Mouse (Mus musculus): Measurements from ENCODE around the gene Atf2. TPM values are rescaled to one million over a fixed set of nuclear protein-coding genes. Genes with fewer than 3 reads are reported as not detected.
"Not testable (repeated sequence)": the region's sequence is repeated elsewhere in the genome, so short reads cannot be mapped to it uniquely, and the experiment has no call there.

Atf2 gene
- total RNA-seq, 2 experiments from 2014 or later, result 146 to 151 TPM

- intact Hi-C loops (cut with DNase I), result no loop called here
- no peak for DNase-seq (ENCODE audit: extremely low spot score in 1 of 2, low spot score in 2 of 2)
Measured at GRCm38 (mm10) chr2:73893473-73894270, 1.2 kb upstream of the Atf2 start.

DNA sequence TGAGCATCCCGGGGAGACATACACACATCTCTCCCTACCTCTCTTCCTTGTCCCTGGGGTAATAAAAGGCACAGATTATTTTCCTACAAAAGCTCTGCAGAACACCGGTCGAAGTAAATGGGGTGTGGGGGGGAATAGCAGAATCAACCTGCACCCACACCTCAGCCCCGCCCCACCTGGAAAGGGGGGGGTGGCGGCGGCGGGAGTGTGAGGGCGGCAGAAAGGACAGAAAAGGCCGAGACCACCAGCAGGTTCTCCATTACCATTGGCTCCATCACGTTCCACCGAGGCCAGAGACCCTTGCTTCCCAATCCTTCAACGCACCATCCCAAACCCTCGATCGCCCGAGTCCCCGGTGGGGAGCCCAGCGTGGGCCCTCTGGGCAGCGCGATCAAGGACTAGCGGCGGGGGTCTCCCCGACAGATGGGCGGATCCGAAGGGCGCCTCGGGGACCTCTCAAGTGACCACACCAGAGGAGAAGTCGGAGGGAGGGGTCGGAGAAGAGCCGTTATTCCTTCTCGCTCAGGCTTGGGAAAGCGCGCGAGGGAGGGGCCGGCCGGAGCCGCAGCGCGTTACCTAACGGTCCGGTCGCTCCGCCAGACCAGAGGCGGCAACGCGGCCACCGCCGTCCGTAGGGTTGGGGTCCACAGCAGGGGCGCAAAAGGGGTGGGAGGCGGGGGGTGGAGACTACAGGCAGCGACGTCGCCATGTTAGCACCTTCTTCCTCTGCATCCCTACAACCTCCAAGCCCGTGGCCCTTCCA, 557 bp downstream of the Atf2 start:
- DNase-seq (ENCODE audit: extremely low spot score in 1 of 2, low spot score in 2 of 2), result peak in 1 of 2 experiments; percentile 71

GRCm38 (mm10) chr2:73885997-73886396, 6.4 kb downstream of the Atf2 start:
- no peak for DNase-seq (ENCODE audit: extremely low spot score in 1 of 2, low spot score in 2 of 2)
- intact Hi-C loops (cut with DNase I), result no loop called here

More for the DNA sequence above, 557 bp downstream of the Atf2 start:
- intact Hi-C loops (cut with DNase I), result no loop called here

- no peak for DNase-seq (ENCODE audit: extremely low spot score in 1 of 2, low spot score in 2 of 2)
- intact Hi-C loops (cut with DNase I), result no loop called here
Measured at GRCm38 (mm10) chr2:73877891-73878290, 14.5 kb downstream of the Atf2 start.

DNA sequence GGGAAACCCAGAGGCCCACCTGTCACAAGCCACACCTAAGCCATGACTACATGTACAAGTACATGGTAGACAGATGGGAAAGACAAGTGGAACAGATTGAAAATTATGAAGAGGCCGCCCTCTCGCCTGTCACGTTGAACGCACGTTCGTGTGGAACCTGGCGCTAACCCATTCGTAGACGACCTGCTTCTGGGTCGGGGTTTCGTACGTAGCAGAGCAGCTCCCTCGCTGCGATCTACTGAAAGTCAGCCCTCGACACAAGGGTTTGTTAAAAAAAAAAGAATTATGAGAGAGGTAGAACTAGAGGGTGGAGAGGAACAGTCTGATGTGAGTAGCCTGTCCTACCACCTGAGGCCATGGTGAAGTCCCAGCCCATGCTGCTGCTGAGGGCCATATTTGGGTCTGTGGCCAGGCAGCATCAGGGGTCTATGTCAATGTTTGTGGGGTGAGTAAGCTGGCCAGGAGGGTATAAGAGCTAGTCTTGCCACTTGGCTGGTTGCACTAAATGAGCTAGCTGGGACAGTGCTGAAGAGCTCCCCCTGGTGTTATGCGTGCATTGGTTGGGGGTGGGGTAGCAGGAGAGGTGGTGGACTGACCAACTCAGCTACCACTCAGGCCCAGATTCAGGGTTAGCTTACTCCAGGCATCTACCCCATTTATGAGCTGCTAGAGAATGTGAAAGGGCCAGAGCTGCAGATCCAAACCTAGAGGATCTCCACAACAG, 24.5 kb downstream of the Atf2 start:
- peak; percentile 18 to 50 for DNase-seq (ENCODE audit: extremely low spot score in 1 of 2, low spot score in 2 of 2)
- intact Hi-C loops (cut with DNase I), result no loop called here

DNA sequence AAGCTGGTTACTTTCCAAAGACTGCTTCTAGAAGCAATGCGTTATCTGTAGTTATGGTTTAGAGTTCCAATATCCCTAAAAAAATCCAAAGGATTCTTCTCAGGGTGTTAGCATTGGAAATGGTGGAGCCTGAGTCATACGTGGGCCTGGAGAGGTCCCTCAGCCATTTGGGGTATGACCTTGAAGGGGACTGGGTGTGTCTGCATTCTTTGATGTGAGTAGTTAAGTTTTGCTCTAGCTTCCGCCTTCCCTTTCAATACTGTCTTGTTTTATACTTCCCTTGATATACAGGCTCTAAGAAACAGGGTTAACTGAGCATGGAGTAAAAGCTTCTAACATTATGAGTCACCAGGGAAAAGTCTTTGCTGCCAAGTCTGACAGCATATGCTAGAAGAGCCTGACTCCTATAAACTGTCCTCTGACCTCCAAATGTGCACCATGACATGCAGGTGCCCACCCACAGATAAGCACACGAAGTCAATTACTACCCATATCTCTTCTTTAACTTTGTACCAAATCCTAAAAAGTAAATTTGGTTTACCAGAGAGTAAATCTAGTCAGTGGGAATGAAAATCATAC, 32.3 kb downstream of the Atf2 start:
- intact Hi-C loops (cut with DNase I), result no loop called here
- no peak for DNase-seq (ENCODE audit: extremely low spot score in 1 of 2, low spot score in 2 of 2)

DNA sequence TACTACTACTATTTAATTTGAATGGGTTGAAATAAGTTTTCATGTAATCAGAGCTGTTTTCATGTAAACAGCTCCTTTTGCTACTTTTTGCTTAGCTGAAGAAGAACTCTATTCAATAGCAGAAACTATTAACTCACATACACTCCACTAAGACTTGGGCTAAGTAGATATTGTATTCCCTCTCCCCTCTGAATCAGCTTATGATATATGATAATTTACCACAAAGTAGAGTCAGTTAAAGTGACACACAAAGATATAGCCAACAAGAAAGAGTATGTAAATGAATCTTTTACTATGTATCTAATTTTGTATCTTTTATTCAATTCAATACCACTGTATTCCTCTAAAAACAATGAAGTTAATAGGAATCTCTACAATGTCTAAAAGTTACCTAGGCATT, 35.1 kb downstream of the Atf2 start:
- DNase-seq (ENCODE audit: extremely low spot score in 1 of 2, low spot score in 2 of 2), result no peak
- intact Hi-C loops (cut with DNase I), result no loop called here

DNA sequence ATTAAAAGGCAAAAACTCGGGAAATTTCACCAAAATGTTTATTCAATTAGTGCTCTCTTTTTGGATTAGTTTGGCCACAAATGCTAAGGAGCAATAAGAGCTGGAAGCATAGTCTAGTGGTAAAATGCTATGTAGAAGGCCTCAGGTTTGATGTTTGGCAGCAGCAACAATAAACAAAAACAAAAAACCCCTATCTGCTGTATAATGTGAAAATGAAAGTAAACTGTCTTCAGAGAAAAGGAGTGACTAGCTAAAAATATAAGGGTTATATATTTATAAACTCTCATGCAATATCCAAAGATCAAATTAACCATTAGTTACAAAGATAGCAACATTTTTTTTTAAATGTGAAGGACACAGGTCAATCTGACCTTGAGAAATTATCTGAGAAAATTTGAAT, 36.2 kb downstream of the Atf2 start:
- DNase-seq (ENCODE audit: extremely low spot score in 1 of 2, low spot score in 2 of 2), result no peak
- intact Hi-C loops (cut with DNase I), result no loop called here

- DNase-seq (ENCODE audit: extremely low spot score in 1 of 2, low spot score in 2 of 2), result no peak
- intact Hi-C loops (cut with DNase I), result no loop called here
Measured at GRCm38 (mm10) chr2:73834406-73835015, 57.9 kb downstream of the Atf2 start.

GRCm38 (mm10) chr2:73833284-73833683, 59.2 kb downstream of the Atf2 start:
- no peak for DNase-seq (ENCODE audit: extremely low spot score in 1 of 2, low spot score in 2 of 2)
- intact Hi-C loops (cut with DNase I), result no loop called here

GRCm38 (mm10) chr2:73818742-73819141, 73.7 kb downstream of the Atf2 start:
- no peak for DNase-seq (ENCODE audit: extremely low spot score in 1 of 2, low spot score in 2 of 2)
- intact Hi-C loops (cut with DNase I), result no loop called here

- no peak for DNase-seq (ENCODE audit: extremely low spot score in 1 of 2, low spot score in 2 of 2)
Measured at GRCm38 (mm10) chr2:73807609-73808008, 84.8 kb downstream of the Atf2 start.

GRCm38 (mm10) chr2:73800127-73800526, 92.3 kb downstream of the Atf2 start:
- DNase-seq (ENCODE audit: extremely low spot score in 1 of 2, low spot score in 2 of 2); intact Hi-C loops (cut with DNase I): not testable (repeated sequence)

More at GRCm38 (mm10) chr2:73807609-73808008, 84.8 kb downstream of the Atf2 start:
- intact Hi-C loops (cut with DNase I), result no loop called here

GRCm38 (mm10) chr2:73798786-73799185, 93.7 kb downstream of the Atf2 start:
- intact Hi-C loops (cut with DNase I), result no loop called here
- no peak for DNase-seq (ENCODE audit: extremely low spot score in 1 of 2, low spot score in 2 of 2)

GRCm38 (mm10) chr2:73798136-73798535, 94.3 kb downstream of the Atf2 start:
- intact Hi-C loops (cut with DNase I), result no loop called here
- no peak for DNase-seq (ENCODE audit: extremely low spot score in 1 of 2, low spot score in 2 of 2)

DNA sequence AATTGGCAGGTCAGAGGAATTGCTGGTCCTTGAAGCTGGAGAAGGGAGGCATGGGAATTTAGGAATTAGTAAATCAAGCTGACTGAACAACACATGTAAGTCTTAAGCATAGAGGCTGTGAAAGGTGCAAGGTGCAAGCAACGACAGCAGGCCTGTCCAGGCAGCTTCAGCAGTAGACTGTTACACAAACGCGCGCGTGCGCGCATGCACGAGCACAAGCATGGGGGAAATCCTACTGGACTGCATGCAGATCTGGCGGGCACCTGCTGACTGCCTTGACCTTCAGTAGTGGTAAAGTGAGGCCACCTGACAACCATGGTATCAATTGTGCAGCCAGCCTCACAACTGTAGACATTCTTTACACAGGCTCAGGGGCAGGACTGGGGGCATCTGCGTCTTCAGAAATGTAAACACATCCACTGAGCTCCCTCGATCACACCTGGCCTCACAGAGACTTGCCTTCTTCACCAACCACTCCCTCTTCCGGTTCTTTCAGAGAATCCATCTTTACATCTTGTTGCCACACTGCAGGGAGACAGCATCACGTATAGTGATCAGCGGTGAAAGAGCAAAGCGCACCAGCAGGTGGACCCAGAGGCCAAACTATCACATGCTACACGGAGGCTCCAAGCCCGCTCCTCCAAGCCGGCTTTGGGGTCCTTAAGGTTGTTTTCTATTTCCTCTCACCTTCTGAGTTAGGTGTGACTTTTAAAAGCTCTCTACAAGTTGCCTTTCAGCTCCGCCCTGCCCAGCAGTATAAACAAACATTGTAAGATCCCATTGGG, 100.4 kb downstream of the Atf2 start:
- no peak for DNase-seq (ENCODE audit: extremely low spot score in 1 of 2, low spot score in 2 of 2)
- intact Hi-C loops (cut with DNase I), result no loop called here

DNA sequence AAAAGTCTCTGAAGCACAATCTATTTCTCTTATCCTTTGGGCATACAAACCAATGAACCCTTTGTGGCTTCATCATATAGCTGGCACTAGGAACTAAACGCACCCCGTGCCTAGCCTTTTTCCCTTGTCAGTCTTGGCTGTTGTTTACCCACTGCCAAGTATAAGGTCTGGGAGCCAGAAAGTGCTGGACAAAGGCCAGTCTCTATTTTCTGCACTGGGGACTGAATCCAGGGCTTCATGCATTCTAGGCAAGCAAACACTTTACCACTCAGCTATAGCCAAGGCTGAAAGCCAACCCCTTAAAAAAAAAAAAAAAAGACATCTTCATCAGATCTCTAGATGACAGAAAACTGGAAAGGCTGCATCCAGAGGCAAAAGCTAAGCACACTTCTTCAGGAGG, 102.1 kb downstream of the Atf2 start:
- intact Hi-C loops (cut with DNase I), result no loop called here
- peak in 1 of 2 experiments; percentile 37 for DNase-seq (ENCODE audit: extremely low spot score in 1 of 2, low spot score in 2 of 2)

DNA sequence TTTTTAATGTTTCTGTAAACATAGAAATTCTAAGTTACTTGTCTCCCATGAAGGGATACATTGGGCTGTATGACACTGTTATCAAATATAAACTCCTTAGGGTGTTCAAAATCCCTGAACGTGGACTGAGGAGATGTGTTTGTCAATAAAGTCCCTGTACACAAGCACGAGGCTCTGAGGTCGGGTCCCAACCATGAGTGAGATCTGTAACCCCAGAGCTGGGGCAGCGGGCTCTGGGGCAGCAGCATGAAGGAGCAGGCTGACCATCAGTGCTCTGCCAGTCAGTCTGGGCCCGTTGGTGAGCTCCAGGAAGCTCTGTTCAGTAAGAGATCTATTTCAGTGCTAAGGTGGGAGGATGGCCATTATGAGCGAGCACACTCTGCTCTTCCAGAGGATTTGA, 104.0 kb downstream of the Atf2 start:
- no peak for DNase-seq (ENCODE audit: extremely low spot score in 1 of 2, low spot score in 2 of 2)
- intact Hi-C loops (cut with DNase I), result no loop called here
